Mouse (Mus musculus): ENCODE results near the gene Gm13199. TPM values are rescaled to one million over a fixed set of nuclear protein-coding genes. Genes with fewer than 3 reads are reported as not detected.

Gene Gm13199
- total RNA-seq (2021) = 0.85 TPM in 1 of 2 replicates, not detected in the other
- long read RNA-seq = 0 reads

- DNase-seq = no peak
These were observed at the start of gene Gm13199 for GRCm38 (mm10) chr2:5862834-5863233. Gene Gm13199 (minus strand): TSS chr2:5862934.

GRCm38 (mm10) chr2:5911282-5911965, 48.7 kb upstream of the Gm13199 start:
- no peak for DNase-seq

DNA sequence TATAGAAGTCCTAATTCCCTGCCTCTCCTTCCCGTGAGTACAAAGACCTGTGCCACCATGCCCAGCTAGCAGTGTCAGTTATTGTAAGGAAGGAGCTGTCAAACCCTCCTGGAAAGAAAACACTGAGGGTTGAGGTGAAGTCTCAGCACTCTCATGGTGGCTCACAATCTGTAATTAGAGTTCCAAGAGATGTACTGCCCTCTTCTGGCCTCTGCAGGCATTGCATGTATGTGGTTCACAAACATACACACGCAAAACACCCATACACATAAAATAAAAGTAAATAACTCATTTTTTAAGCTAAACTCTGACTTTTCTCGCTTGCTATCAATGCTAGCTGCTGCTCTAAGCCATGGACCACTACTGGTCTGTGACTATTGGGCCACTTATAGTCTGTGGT, 43.9 kb upstream of the Gm13199 start:
- peak; percentile 48 for DNase-seq

GRCm38 (mm10) chr2:5906092-5906491, 43.4 kb upstream of the Gm13199 start:
- DNase-seq = peak; percentile 58

DNA sequence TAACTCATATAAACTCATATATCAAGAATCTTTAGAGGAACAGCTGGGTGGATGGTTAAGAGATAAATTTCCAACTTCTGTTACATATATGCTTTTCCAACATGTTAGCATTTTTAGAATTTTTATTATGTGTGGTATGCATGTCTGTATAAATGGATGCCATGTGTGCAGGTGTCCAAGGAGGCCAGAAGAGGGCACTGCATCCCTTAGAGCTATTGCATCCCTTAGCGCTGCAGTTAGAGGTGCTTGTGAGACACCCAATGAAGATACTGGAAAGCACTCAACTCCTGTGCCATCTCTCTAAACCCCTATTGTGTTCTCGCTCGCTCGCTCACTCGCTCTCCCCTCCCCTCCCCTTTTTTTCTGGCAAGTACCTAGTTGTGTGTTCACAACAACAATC, 37.4 kb upstream of the Gm13199 start:
- no peak for DNase-seq

GRCm38 (mm10) chr2:5894843-5895570, 32.3 kb upstream of the Gm13199 start, which contains the start of gene Sec61a2:
Gene Sec61a2 (minus strand): TSS chr2:5895432.
- DNase-seq = peak; percentile 100

- DNase-seq = no peak
These were observed 31.6 kb upstream of the Gm13199 start for GRCm38 (mm10) chr2:5894296-5894695.

GRCm38 (mm10) chr2:5889412-5889811, 26.7 kb upstream of the Gm13199 start:
- no peak for DNase-seq

GRCm38 (mm10) chr2:5888865-5889264, 26.1 kb upstream of the Gm13199 start:
- no peak for DNase-seq

DNA sequence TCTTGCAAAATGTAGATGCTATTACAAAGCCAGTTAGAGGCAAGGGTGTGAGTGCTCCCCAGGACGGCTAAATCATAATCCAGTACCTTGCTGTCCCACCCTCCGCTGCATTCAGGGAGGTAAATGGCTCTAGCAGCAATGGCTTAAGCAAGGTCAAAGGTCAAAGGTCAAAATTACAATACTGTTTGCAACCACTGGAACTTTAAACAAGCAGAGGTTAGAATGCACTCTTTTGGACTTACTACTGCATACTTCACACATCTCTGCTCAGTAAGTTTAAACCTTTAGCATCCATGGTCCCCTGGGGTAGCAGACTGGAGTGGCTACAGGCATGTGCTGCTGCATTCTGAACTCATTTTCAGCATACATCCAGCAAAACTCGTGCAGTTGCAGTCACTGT, 14.7 kb upstream of the Gm13199 start:
- no peak for DNase-seq

GRCm38 (mm10) chr2:5869746-5870145, 7.0 kb upstream of the Gm13199 start:
- no peak for DNase-seq

DNA sequence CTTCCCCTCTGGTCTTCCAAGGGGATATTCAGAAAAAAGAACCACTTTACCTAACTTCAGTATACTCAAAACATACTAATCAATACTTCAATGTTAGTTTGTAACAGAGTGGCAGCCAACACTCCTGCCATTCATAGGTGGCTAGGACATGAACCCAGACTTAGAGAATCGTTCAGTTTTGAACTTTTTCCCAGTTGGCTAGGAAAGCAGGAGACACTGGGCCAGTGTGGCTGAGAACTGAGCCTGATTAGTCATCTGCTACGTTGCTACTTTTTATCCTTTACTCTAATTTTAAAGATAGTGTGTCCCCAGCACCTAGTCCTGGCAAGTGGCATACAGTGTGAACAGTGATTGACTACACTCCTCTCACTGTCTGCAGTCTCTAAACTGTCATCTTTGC, 4.9 kb upstream of the Gm13199 start:
- no peak for DNase-seq

- no peak for DNase-seq
These were observed 10.9 kb downstream of the Gm13199 start for GRCm38 (mm10) chr2:5851866-5852265.

- peak; percentile 41 for DNase-seq
These were observed 11.6 kb downstream of the Gm13199 start for GRCm38 (mm10) chr2:5851116-5851515.

- DNase-seq = no peak
These were observed 16.9 kb downstream of the Gm13199 start for GRCm38 (mm10) chr2:5845826-5846225.

- peak; percentile 83 for DNase-seq
These were observed 17.7 kb downstream of the Gm13199 start, which contains the start of the genes Nudt5 and Cdc123 for GRCm38 (mm10) chr2:5844873-5845631. Gene Nudt5 (plus strand): TSS chr2:5845019. Gene Cdc123 (minus strand): TSS chr2:5845164.

GRCm38 (mm10) chr2:5844181-5844872, 18.4 kb downstream of the Gm13199 start:
- no peak for DNase-seq

- no peak for DNase-seq
These were observed 21.9 kb downstream of the Gm13199 start for GRCm38 (mm10) chr2:5840815-5841214.

DNA sequence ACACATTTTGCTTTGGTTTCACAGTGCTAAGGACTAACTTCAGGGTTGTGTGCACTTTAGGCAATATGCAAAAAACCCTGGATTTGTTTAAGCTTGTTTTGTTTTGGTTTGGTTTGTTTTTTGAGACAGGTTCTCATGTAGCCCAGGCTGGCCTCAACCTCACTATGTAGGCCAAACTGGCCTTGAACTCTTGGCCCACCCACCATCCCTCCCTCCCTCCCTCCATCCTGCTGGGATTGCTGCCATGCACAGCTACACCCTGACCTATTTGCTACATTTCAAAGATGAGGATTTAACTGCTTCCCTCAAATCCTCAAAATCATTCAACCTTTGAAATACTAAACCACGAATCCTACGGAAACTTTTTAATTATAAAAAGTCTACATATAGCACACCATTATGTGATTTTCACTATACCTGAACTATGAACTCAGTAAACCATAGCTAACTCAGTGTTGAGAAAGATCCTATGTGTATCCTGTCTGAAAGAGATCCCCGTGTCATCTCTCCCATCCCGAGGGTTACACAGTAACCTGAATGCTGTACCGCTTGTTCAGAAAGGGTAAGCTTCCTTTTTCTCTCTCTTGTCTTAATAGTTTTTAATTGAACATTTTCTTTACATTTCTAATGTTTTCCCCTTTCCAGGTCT, 37.3 kb downstream of the Gm13199 start:
- no peak for DNase-seq

- no peak for DNase-seq
These were observed 38.0 kb downstream of the Gm13199 start for GRCm38 (mm10) chr2:5824685-5825084.

- DNase-seq = no peak
These were observed 38.5 kb downstream of the Gm13199 start for GRCm38 (mm10) chr2:5824213-5824612.

GRCm38 (mm10) chr2:5822449-5822848, 40.3 kb downstream of the Gm13199 start:
- DNase-seq = no peak
